22 mouse cellular contexts compared by ENCODE assay signal in genomic region chr2:9867092-9867825, GRCm38 (mm10). TPM values are rescaled to one million over a fixed set of nuclear protein-coding genes. Genes with fewer than 3 reads are reported as not detected.
DNase-seq lines count a peak whose midpoint lies in the region; ATAC-seq lines count a peak whose summit lies in the region.
"Had no signal": no experiment of that assay in that cellular context is flagged by ENCODE, and none has a peak within 500 bp of the region (broad histone marks: within the 10 kb centered on the region; RNA-seq: fewer than 3 reads in every experiment).

No protein-coding gene starts in this region.

- no peak for DNase-seq in heart, adult 11 months
- DNase-seq in midbrain, embryonic 10.5 days (ENCODE audit: low spot score): no peak
- peak; percentile 75 for DNase-seq in naive thymus-derived CD4-positive, alpha-beta T cell, adult 2 months (ENCODE audit: low read depth)
- no peak for DNase-seq in c-Kit-positive CD71-positive TER-119-positive erythroid progenitor cells, embryonic 14.5 days (ENCODE audit: low spot score)
- DNase-seq in spleen, adult 18-20 months: no peak
- DNase-seq: adrenal gland, adult 8-10 months; cerebellum, adult 11 months; cerebellum, postnatal 25 days; heart, adult 2 months; kidney, postnatal 36 days had no signal

- no peak overlapping the region for H3K4me2 ChIP-seq in heart, embryonic 12.5 days
- peak overlapping the region; percentile 10; the same call in 1 of the 2 replicates for H3K4me2 ChIP-seq in midbrain, embryonic 13.5 days (replicated peaks)
- H3K4me2 ChIP-seq: embryonic facial prominence, embryonic 13.5 days; liver, embryonic 15.5 days; neural tube, embryonic 13.5 days had no signal

- peaks cover 18% of the 10 kb centered on the region for H3K4me1 ChIP-seq in heart, embryonic 12.5 days (replicated peaks)
- 0 out of 2 replicates have a peak, but pooled peaks cover 6% of the 10 kb centered on the region for H3K4me1 ChIP-seq in midbrain, embryonic 13.5 days (replicated peaks)
- H3K4me1 ChIP-seq in midbrain, embryonic 10.5 days: peaks cover 27% of the 10 kb centered on the region
- H3K4me1 ChIP-seq: liver, embryonic 15.5 days; neural tube, embryonic 13.5 days had no signal

- H3K27me3 ChIP-seq in heart, embryonic 12.5 days (replicated peaks): peaks cover 15% of the 10 kb centered on the region
- peaks cover 44% of the 10 kb centered on the region for H3K27me3 ChIP-seq in midbrain, embryonic 13.5 days
- peaks cover 38% of the 10 kb centered on the region for H3K27me3 ChIP-seq in midbrain, embryonic 10.5 days (ENCODE audit: low read depth, poor library complexity, severe bottlenecking)

- 55% methylated on average over 12 of the region's 12 CpGs for WGBS in heart, embryonic 12.5 days
- WGBS in midbrain, embryonic 13.5 days: 82% methylated on average over 12 of the region's 12 CpGs
- 76% methylated on average over 12 of the region's 12 CpGs for WGBS in midbrain, embryonic 10.5 days

- no peaks in the 10 kb centered on the region for H3K9me3 ChIP-seq in heart, embryonic 12.5 days (replicated peaks)
- H3K9me3 ChIP-seq in midbrain, embryonic 13.5 days: no peaks in the 10 kb centered on the region
- no peaks in the 10 kb centered on the region for H3K9me3 ChIP-seq in midbrain, embryonic 10.5 days (replicated peaks)
- H3K9me3 ChIP-seq: embryonic facial prominence, embryonic 13.5 days; liver, embryonic 15.5 days; neural tube, embryonic 13.5 days had no signal

- H3K27ac ChIP-seq in heart, embryonic 12.5 days (ENCODE audit: poor library complexity, severe bottlenecking): no peak overlapping the region
- H3K27ac ChIP-seq in midbrain, embryonic 13.5 days: no peak overlapping the region
- no peak overlapping the region for H3K27ac ChIP-seq in midbrain, embryonic 10.5 days (replicated peaks)
- H3K27ac ChIP-seq: embryonic facial prominence, embryonic 13.5 days; heart, adult 2 months; liver, embryonic 15.5 days; macrophage; neural tube, embryonic 13.5 days had no signal

- H3K9ac ChIP-seq in heart, embryonic 12.5 days: no peak overlapping the region
- H3K9ac ChIP-seq in midbrain, embryonic 13.5 days (replicated peaks): no peak overlapping the region
- H3K9ac ChIP-seq: embryonic facial prominence, embryonic 13.5 days; liver, embryonic 15.5 days; neural tube, embryonic 13.5 days had no signal

- no peak overlapping the region for H3K4me3 ChIP-seq in heart, embryonic 12.5 days
- no peak overlapping the region for H3K4me3 ChIP-seq in midbrain, embryonic 13.5 days (replicated peaks)
- H3K4me3 ChIP-seq in midbrain, embryonic 10.5 days: no peak overlapping the region
- H3K4me3 ChIP-seq: embryonic facial prominence, embryonic 13.5 days; heart, adult 2 months; liver, embryonic 15.5 days; neural tube, embryonic 13.5 days had no signal

- H3K36me3 ChIP-seq in heart, embryonic 12.5 days: 0 out of 2 replicates have a peak, but pooled peaks cover 4% of the 10 kb centered on the region
- H3K36me3 ChIP-seq in midbrain, embryonic 13.5 days: no peaks in the 10 kb centered on the region
- H3K36me3 ChIP-seq in midbrain, embryonic 10.5 days: no peaks in the 10 kb centered on the region
- H3K36me3 ChIP-seq: liver, embryonic 15.5 days; neural tube, embryonic 13.5 days had no signal

- ATAC-seq in heart, embryonic 12.5 days (ENCODE audit: insufficient number of reproducible peaks, low FRiP score): peak; percentile 6; the same call in 1 of the 2 replicates
- ATAC-seq in midbrain, embryonic 13.5 days: no peak
- ATAC-seq in activated CD4-positive, CD25-positive, alpha-beta regulatory T cell, adult 4 months: peak; percentile 59
- ATAC-seq: forebrain, embryonic 16.5 days had no signal

RNA-seq across cellular contexts. Expression of gene 4930412O13Rik, which starts 13.8 kb away (rescaled TPM):
- 1.7 and 1.8 TPM in 2 replicates for polyA plus RNA-seq in heart, embryonic 12.5 days (2016; fragmentation: Nextera tagmentation; extraction: Ambion mirVana)
- polyA plus RNA-seq in midbrain, embryonic 13.5 days (2015; fragmentation: Nextera tagmentation; extraction: Ambion mirVana): 1.7 and 3.9 TPM in 2 replicates
- polyA plus RNA-seq in midbrain, embryonic 10.5 days (2016; fragmentation: Nextera tagmentation; extraction: Ambion mirVana): 0.31 and 1.1 TPM in 2 replicates
- under 1 TPM in 1 of 2 experiments, not detected in 1; 0.87 TPM for polyA plus RNA-seq in activated CD4-positive, CD25-positive, alpha-beta regulatory T cell, adult 4 months (2017; shearing (Covaris generic))
- polyA plus RNA-seq: C2C12; embryonic facial prominence, embryonic 13.5 days; forebrain, embryonic 16.5 days; heart, adult 2 months; heart, embryonic 16.5 days; intestine, embryonic 14.5 days; macrophage had no signal

RNA-seq across cellular contexts. Expression of gene 9230102O04Rik, which starts 22.1 kb away (rescaled TPM):
- polyA plus RNA-seq in heart, embryonic 12.5 days (2016; fragmentation: Nextera tagmentation; extraction: Ambion mirVana): 1.0 TPM in 1 of 2 replicates, not detected in the other
- 3.5 and 5.3 TPM in 2 replicates for polyA plus RNA-seq in midbrain, embryonic 13.5 days (2015; fragmentation: Nextera tagmentation; extraction: Ambion mirVana)
- 0.47 and 1.2 TPM in 2 replicates for polyA plus RNA-seq in midbrain, embryonic 10.5 days (2016; fragmentation: Nextera tagmentation; extraction: Ambion mirVana)
- 1 to 10 TPM in 1 of 2 experiments, not detected in 1; 2.0 TPM for polyA plus RNA-seq in activated CD4-positive, CD25-positive, alpha-beta regulatory T cell, adult 4 months (2017; shearing (Covaris generic))
- polyA plus RNA-seq: C2C12; forebrain, embryonic 16.5 days; heart, adult 2 months; heart, embryonic 16.5 days; intestine, embryonic 14.5 days; limb, embryonic 14.5 days; liver, embryonic 15.5 days; macrophage; neural tube, embryonic 13.5 days had no signal

RNA-seq across cellular contexts. Expression of gene Gata3, which starts 22.6 kb away (rescaled TPM):
- polyA plus RNA-seq in heart, embryonic 12.5 days (2016; fragmentation: Nextera tagmentation; extraction: Ambion mirVana): 7.9 and 8.0 TPM in 2 replicates
- 94.8 and 119 TPM in 2 replicates for polyA plus RNA-seq in midbrain, embryonic 13.5 days (2015; fragmentation: Nextera tagmentation; extraction: Ambion mirVana)
- 10.5 and 28.2 TPM in 2 replicates for polyA plus RNA-seq in midbrain, embryonic 10.5 days (2016; fragmentation: Nextera tagmentation; extraction: Ambion mirVana)
- polyA plus RNA-seq in activated CD4-positive, CD25-positive, alpha-beta regulatory T cell, adult 4 months (2017; shearing (Covaris generic)): 100 to 1,000 TPM; 120 to 138 TPM
- polyA plus RNA-seq: macrophage had no signal
